Mouse (Mus musculus): ENCODE measurements around the gene Olfr206.
"Not testable (repeated sequence)": the region's sequence is repeated elsewhere in the genome, so short reads cannot be mapped to it uniquely, and the experiment has no call there.

Gene Olfr206

DNA sequence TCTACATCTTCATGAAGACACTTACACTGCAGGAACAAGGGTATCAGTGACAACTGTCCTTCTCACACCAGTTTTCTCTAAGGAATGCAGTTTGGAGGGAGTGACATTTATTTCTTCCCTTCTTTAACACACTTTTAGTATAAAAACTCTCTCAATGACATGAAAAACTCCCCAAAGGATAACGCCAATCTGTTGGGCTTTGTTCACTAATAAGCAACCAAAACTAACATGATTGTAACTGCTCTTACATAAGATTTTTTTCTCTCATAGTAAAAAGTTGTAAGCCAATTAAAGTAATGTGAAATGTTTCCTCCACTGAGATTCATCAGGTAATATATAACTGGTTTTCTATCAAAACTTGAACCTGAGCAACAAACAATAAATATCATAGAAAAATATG lies at the start of gene Olfr206:
Olfr206 (minus strand) TSS at position 101 of the 400 bp plus-strand sequence.
- no peak for DNase-seq (ENCODE audit: low read depth, low spot score)

DNA sequence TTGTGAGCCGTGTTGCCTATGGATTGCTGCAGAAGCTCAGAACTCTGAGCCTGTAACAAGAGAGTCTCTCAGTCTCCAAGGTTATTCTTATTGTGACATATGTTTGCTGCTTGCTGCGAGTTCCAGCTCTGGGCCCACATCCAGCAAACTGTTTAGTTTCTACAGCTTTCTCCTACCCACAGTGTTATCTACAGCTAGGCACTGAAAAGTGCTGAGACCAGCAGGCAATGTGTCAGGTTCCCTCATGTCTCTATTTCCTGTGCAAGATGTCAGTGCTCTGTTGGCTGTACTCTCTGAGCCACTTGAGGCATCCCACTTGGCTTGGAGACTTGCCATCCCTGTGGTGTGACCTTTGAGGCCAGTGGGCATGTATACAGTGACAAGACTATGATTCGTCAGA lies 44.3 kb upstream of the Olfr206 start:
- no peak for DNase-seq (ENCODE audit: low read depth, low spot score)

DNA sequence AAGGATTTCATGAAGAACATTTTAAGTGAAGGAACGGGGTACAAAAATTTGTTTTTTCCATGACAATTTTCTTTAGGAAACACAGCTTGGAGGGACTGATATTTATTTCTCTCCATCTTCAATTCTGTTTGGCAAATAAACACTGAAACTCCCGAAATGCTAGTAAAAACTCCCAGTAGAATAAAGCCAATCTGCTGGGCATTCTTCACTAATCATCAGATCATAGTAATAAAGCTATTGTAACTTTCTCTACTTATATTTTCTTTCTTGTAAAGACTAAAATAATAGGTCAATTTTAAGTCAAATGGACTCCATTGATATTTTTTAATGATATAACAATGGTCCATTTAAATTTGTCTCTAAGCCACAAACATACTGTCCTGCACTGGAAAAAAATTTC lies 14.8 kb upstream of the Olfr206 start, which contains the start of gene Olfr209:
Olfr209 (minus strand) TSS at position 101 of the 400 bp plus-strand sequence.
- no peak for DNase-seq (ENCODE audit: low read depth, low spot score)

DNA sequence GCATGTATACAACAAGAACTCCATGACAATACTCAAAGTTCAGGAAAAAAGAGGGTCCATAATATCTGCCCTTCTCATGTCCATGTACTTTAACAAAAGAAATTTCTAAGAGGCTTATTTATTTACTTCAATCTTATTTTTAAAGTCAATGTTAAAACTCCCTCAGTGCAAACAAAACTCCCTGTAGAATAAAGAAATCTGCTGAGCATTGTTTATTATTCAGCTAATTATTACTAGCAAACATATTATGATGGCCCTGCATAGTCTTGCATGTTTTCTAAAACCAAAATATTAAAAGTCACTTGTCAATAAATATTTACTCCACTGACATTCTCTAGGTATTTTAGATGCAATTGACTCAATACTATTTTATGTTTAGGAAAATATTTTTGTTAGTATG lies 18.0 kb downstream of the Olfr206 start, which contains the start of gene Olfr205:
Olfr205 (minus strand) TSS at position 101 of the 400 bp plus-strand sequence.
- DNase-seq (ENCODE audit: low read depth, low spot score) = no peak

DNA sequence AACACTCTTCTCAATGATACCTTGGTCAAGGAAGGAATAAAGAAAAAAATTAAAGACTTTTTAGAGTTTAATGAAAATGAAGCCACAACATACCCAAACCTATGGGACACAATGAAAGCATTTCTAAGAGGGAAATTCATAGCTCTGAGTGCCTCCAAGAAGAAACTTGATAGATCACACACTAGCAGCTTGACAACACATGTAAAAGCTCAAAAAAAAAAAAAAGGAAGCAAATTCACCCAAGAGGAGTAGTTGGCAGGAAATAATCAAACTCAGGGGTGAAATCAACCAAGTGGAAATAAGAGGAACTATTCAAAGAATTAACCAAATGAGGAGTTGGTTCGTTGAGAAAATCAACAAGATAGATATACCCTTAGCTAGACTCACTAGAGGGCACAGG lies 25.8 kb downstream of the Olfr206 start:
- not testable (repeated sequence) for DNase-seq (ENCODE audit: low read depth, low spot score)

DNA sequence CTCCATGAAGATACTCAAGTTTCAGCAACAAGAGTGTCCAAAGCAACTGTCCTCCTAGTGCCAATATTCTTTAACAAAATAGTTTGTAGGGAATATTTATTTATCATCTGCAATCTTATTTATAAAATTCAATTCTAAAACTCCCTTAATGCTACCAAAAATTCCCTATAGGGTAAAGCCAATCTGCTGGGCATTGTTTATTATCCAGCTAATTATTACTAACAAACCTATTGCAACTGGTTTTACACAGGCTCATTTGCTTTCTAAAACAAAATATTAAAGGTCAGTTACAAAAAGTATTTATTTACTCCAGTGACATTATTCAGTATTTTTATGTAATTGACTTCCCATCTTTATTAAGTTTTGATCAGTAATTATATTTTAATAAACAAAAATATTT lies 30.9 kb downstream of the Olfr206 start, which contains the start of gene Olfr204:
Olfr204 (minus strand) TSS at position 101 of the 400 bp plus-strand sequence.
- no peak for DNase-seq (ENCODE audit: low read depth, low spot score)

DNA sequence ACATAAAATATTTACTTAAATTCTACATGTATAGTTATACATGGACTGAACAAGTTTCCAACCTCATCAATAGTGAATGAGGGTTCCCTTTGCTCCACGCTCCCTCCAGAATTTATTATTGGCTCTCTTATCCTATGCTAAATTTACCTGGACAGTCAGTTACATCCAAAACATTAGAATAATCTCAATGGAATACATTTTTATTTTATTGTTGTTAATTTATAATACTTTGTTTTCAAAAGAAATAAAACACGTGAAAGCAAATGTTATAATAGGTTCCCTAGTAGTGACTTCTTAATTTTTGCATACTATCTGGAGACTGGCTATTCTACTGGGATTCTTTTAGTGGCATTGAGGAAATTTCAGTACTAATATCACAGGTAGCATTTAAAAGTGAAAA lies 50.5 kb downstream of the Olfr206 start, which contains the start of gene Olfr203:
Olfr203 (plus strand) TSS at position 301 of the 400 bp plus-strand sequence.
- no peak for DNase-seq (ENCODE audit: low read depth, low spot score)

Data from retina, adult 2 months (tissue).